ENCODE assay signal across 9 mouse cellular contexts in genomic region chr2:27280920-27281611, GRCm38 (mm10). TPM values are rescaled to one million over a fixed set of nuclear protein-coding genes. Genes with fewer than 3 reads are reported as not detected.
DNase-seq lines count a peak whose midpoint lies in the region; ATAC-seq and TF ChIP-seq lines count a peak whose summit lies in the region.
"Had no signal": no experiment of that assay in that cellular context is flagged by ENCODE, and none has a peak within 500 bp of the region (broad histone marks: within the 10 kb centered on the region; RNA-seq: fewer than 3 reads in every experiment).

No protein-coding gene starts in this region.

- no peak overlapping the region for H3K4me2 ChIP-seq in heart, postnatal 0 days (ENCODE audit: low read depth, low read length)
- H3K4me2 ChIP-seq: limb, embryonic 13.5 days had no signal

- no peaks in the 10 kb centered on the region for H3K4me1 ChIP-seq in ES-Bruce4 (ENCODE audit: control insufficient read depth, insufficient read depth, low read length)
- no peaks in the 10 kb centered on the region for H3K4me1 ChIP-seq in heart, postnatal 0 days (ENCODE audit: control insufficient read depth, insufficient read depth)
- H3K4me1 ChIP-seq: limb, embryonic 13.5 days had no signal

- DNase-seq in adrenal gland, postnatal 4 days (ENCODE audit: low spot score in 2 of 2) = peak; percentile 39 to 60
- DNase-seq in fibroblast of lung, adult 2 months (ENCODE audit: low read depth) = peak; percentile 22
- DNase-seq in heart, postnatal 0 days (ENCODE audit: low spot score) = peak; percentile 52
- peak; percentile 80 for DNase-seq in layer of hippocampus, adult 11-12 months (ENCODE audit: low spot score)
- peak; percentile 83 for DNase-seq in lung, postnatal 14 days
- peak; percentile 57 for DNase-seq in right cerebral cortex, adult 18-20 months
- DNase-seq in urinary bladder, postnatal 36 days (ENCODE audit: low spot score in 2 of 2) = peak; percentile 56 to 62

- H3K4me3 ChIP-seq in ES-Bruce4 (ENCODE audit: low read depth, low read length) = no peak overlapping the region
- no peak overlapping the region for H3K4me3 ChIP-seq in heart, postnatal 0 days (ENCODE audit: low read depth, low read length)
- H3K4me3 ChIP-seq: limb, embryonic 13.5 days had no signal

- no peak for TF ChIP-seq EP300 in ES-Bruce4 (IDR thresholded peaks at IDR 0.05; ENCODE audit: insufficient read depth, low read depth, low read length)
- TF ChIP-seq EP300 in heart, postnatal 0 days (IDR thresholded peaks at IDR 0.05; ENCODE audit: low read depth) = no peak

- H3K9ac ChIP-seq in ES-Bruce4 (ENCODE audit: low read depth, poor library complexity, severe bottlenecking) = no peak overlapping the region
- no peak overlapping the region for H3K9ac ChIP-seq in heart, postnatal 0 days (replicated peaks; ENCODE audit: low read depth, low read length)
- H3K9ac ChIP-seq: limb, embryonic 13.5 days had no signal

- H3K27ac ChIP-seq in ES-Bruce4 (ENCODE audit: insufficient read depth, low read length) = no peak overlapping the region
- no peak overlapping the region for H3K27ac ChIP-seq in heart, postnatal 0 days (ENCODE audit: low read depth)
- H3K27ac ChIP-seq: limb, embryonic 13.5 days had no signal

- no peaks in the 10 kb centered on the region for H3K9me3 ChIP-seq in ES-Bruce4 (replicated peaks; ENCODE audit: control insufficient read depth, insufficient read depth, low read length, poor library complexity, severe bottlenecking)
- H3K9me3 ChIP-seq in heart, postnatal 0 days (replicated peaks; ENCODE audit: control insufficient read depth, low read length) = no peaks in the 10 kb centered on the region
- H3K9me3 ChIP-seq: limb, embryonic 13.5 days had no signal

- ATAC-seq in heart, postnatal 0 days (ENCODE audit: insufficient read depth, low read depth) = peak; percentile 70

- no peak for TF ChIP-seq POLR2A in ES-Bruce4 (IDR thresholded peaks at IDR 0.05; ENCODE audit: insufficient read depth, low read length)

- TF ChIP-seq CTCF in ES-Bruce4 (IDR thresholded peaks at IDR 0.05; ENCODE audit: low read depth, low read length) = peak; percentile 65
- peak; percentile 75 for TF ChIP-seq CTCF in heart, postnatal 0 days (IDR thresholded peaks at IDR 0.05; ENCODE audit: low read depth)

- WGBS in heart, postnatal 0 days = 30% methylated on average over 13 of the region's 13 CpGs

- H3K27me3 ChIP-seq in ES-Bruce4 (ENCODE audit: control insufficient read depth, insufficient read depth, low read length, poor library complexity, severe bottlenecking) = no peaks in the 10 kb centered on the region
- no peaks in the 10 kb centered on the region for H3K27me3 ChIP-seq in heart, postnatal 0 days (ENCODE audit: control insufficient read depth, insufficient read depth, low read length)
- H3K27me3 ChIP-seq: limb, embryonic 13.5 days had no signal

- H3K36me3 ChIP-seq in ES-Bruce4 (ENCODE audit: control insufficient read depth, insufficient read depth, low read length, poor library complexity, severe bottlenecking) = no peaks in the 10 kb centered on the region
- 0 out of 2 replicates have a peak, but pooled peaks cover 12% of the 10 kb centered on the region for H3K36me3 ChIP-seq in heart, postnatal 0 days (replicated peaks; ENCODE audit: control insufficient read depth, insufficient read depth, low read length)

RNA-seq across cellular contexts. Expression of gene Sardh, which starts 32.9 kb away (rescaled TPM):
- not detected in 2 replicates for polyA plus RNA-seq in ES-Bruce4 (2011; ENCODE audit: insufficient read depth, insufficient read length, low read depth, missing spikeins)
- 10 to 100 TPM; 33.3 to 44.3 TPM for total RNA-seq in adrenal gland, postnatal 4 days (2021)
- 31.6 and 46.8 TPM in 2 replicates for total RNA-seq in heart, postnatal 0 days (2014; rRNA removed; ENCODE audit: low replicate concordance)
- polyA plus RNA-seq in heart, postnatal 0 days (2015; fragmentation: Nextera tagmentation; extraction: Ambion mirVana) = 18.1 and 20.7 TPM in 2 replicates

Comparison
In these comparisons a context has a peak if more than half of its experiments do, and no peak if none do; other contexts are left out.
1. DNase-seq: peak in every context shown above with its lines; median percentile 83 in lung, postnatal 14 days; 80 in layer of hippocampus, adult 11-12 months; 59 in urinary bladder, postnatal 36 days; 57 in right cerebral cortex, adult 18-20 months; 52 in heart, postnatal 0 days; 50 in adrenal gland, postnatal 4 days; 22 in fibroblast of lung, adult 2 months.